Mouse (Mus musculus): ENCODE data around the gene Mapkapk2. TPM values are rescaled to one million over a fixed set of nuclear protein-coding genes. Genes with fewer than 3 reads are reported as not detected.
"Not testable (repeated sequence)": the region's sequence is repeated elsewhere in the genome, so short reads cannot be mapped to it uniquely, and the experiment has no call there.

Gene Mapkapk2
- total and polyA plus RNA-seq, 3 experiments = 53.2 to 85.4 TPM; not detected in 1

GRCm38 (mm10) chr1:131025843-131026190 lies 71.8 kb downstream of the Mapkapk2 start:
- DNase-seq (ENCODE audit: low read depth, low spot score) = no peak
- Histone ChIP-seq H3K4me3 (ENCODE audit: control insufficient read depth in 1 of 2, insufficient read depth in 1 of 2, low read depth in 2 of 2, low read length in 2 of 2) (no peak overlapping the region), H3K9me3 (replicated peaks; ENCODE audit: insufficient read depth, low read length) (no peaks in the 10 kb centered on the region), H3K27ac (ENCODE audit: control insufficient read depth, low read depth, low read length) (no peak overlapping the region), H3K27me3 (ENCODE audit: control insufficient read depth in 1 of 2, insufficient read depth in 2 of 2, low read length in 2 of 2) (peaks cover 5 to 11% of the 10 kb centered on the region in 2 experiments), H3K9ac (ENCODE audit: control insufficient read depth, low read depth, low read length, poor library complexity, severe bottlenecking) (no peak overlapping the region), H3K79me2 (ENCODE audit: control insufficient read depth, insufficient read depth, low read length, poor library complexity) (no peaks in the 10 kb centered on the region), H3K36me3 (ENCODE audit: control insufficient read depth in 1 of 2, insufficient read depth in 2 of 2, low read length in 2 of 2) (no peaks in the 10 kb centered on the region), H3K4me1 (ENCODE audit: control insufficient read depth in 1 of 2, insufficient read depth in 2 of 2, low read length in 2 of 2) (peaks cover 0 to 3% of the 10 kb centered on the region in 2 experiments; a peak in 1 of 4 replicates)
- TF ChIP-seq CHD1 (IDR thresholded peaks at IDR 0.05; ENCODE audit: low read depth, low read length) (no peak), USF2 (IDR thresholded peaks at IDR 0.05; ENCODE audit: borderline replicate concordance in 1 of 2, insufficient read depth in 1 of 2, low read depth in 1 of 2, low read length in 2 of 2) (no peak), ZMIZ1 (IDR thresholded peaks at IDR 0.05; ENCODE audit: low read depth, low read length) (no peak), EP300 (IDR thresholded peaks at IDR 0.05; ENCODE audit: low read depth in 1 of 2, low read length in 2 of 2) (no peak), MXI1 (IDR thresholded peaks at IDR 0.05; ENCODE audit: low read depth, low read length) (no peak), ZKSCAN1 (IDR thresholded peaks at IDR 0.05; ENCODE audit: low read depth, low read length) (no peak), KAT2A (conservative IDR thresholded peaks at IDR 0.05; ENCODE audit: low read depth, low read length) (no peak), TAL1 (IDR thresholded peaks at IDR 0.05; ENCODE audit: low read length) (no peak), SIN3A (IDR thresholded peaks at IDR 0.05; ENCODE audit: low read length) (no peak), ETS1 (IDR thresholded peaks at IDR 0.05; ENCODE audit: low read depth, low read length) (no peak), TBP (IDR thresholded peaks at IDR 0.05; ENCODE audit: low read depth, low read length) (no peak), POLR2AphosphoS2 (IDR thresholded peaks at IDR 0.05; ENCODE audit: low read length) (no peak)

- no peaks in the 10 kb centered on the region for H3K79me2 ChIP-seq (ENCODE audit: control insufficient read depth, insufficient read depth, low read length, poor library complexity)
- no peaks in the 10 kb centered on the region for H3K9me3 ChIP-seq (replicated peaks; ENCODE audit: insufficient read depth, low read length)
- no peak for DNase-seq (ENCODE audit: low read depth, low spot score)
- H3K27me3 ChIP-seq (ENCODE audit: control insufficient read depth in 1 of 2, insufficient read depth in 2 of 2, low read length in 2 of 2) = peaks cover 5 to 11% of the 10 kb centered on the region in 2 experiments
- no peak overlapping the region for H3K9ac ChIP-seq (ENCODE audit: control insufficient read depth, low read depth, low read length, poor library complexity, severe bottlenecking)
- no peaks in the 10 kb centered on the region for H3K36me3 ChIP-seq (ENCODE audit: control insufficient read depth in 1 of 2, insufficient read depth in 2 of 2, low read length in 2 of 2)
- no peak overlapping the region for H3K4me3 ChIP-seq (ENCODE audit: control insufficient read depth in 1 of 2, insufficient read depth in 1 of 2, low read depth in 2 of 2, low read length in 2 of 2)
- H3K27ac ChIP-seq (ENCODE audit: control insufficient read depth, low read depth, low read length) = no peak overlapping the region
- peaks cover 0 to 3% of the 10 kb centered on the region in 2 experiments; a peak in 1 of 4 replicates for H3K4me1 ChIP-seq (ENCODE audit: control insufficient read depth in 1 of 2, insufficient read depth in 2 of 2, low read length in 2 of 2)
- TF ChIP-seq POLR2AphosphoS5 (IDR thresholded peaks at IDR 0.05; ENCODE audit: borderline replicate concordance, low read depth, low read length) (no peak), USF2 (IDR thresholded peaks at IDR 0.05; ENCODE audit: borderline replicate concordance in 1 of 2, insufficient read depth in 1 of 2, low read depth in 1 of 2, low read length in 2 of 2) (no peak), POLR2AphosphoS2 (IDR thresholded peaks at IDR 0.05; ENCODE audit: low read length) (no peak), KAT2A (conservative IDR thresholded peaks at IDR 0.05; ENCODE audit: low read depth, low read length) (no peak), MEF2A (IDR thresholded peaks at IDR 0.05; ENCODE audit: extremely low read depth, insufficient replicate concordance, low read depth, low read length, poor library complexity, severe bottlenecking) (no peak), ZNF384 (IDR thresholded peaks at IDR 0.05; ENCODE audit: low read depth, low read length) (no peak), ETS1 (IDR thresholded peaks at IDR 0.05; ENCODE audit: low read depth, low read length) (no peak), TBP (IDR thresholded peaks at IDR 0.05; ENCODE audit: low read depth, low read length) (no peak)
Observed at GRCm38 (mm10) chr1:131024900-131025842, 72.5 kb downstream of the Mapkapk2 start.

DNA sequence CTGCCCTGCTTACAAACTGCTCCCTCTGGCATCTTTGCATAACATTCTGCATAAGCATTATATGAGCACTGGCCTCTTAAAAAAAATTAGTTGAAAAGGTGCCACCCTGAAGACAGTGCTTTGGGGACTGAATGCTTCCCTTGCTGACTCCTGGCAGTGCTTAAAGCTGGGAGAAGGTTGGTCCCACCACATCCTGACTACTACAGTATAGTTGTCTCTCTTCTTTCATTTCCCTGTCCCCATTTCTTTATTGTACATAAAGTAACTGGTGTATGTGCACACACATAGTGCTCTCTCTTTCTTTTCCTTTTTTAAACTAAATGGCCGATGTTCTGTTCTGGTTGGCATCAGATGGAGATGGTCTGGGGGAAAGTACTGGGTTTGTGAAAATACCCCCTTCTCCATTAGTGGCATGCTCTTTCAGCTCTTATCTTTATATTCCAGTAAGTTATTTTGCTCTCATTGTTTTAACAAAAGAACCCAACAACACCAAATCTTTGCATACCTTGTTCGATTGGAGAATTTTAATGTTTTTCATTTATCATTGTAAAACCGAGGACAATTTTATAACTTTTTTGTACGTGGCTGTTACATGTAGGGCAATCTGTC lies 74.3 kb downstream of the Mapkapk2 start:
- not testable (repeated sequence) for H3K36me3 ChIP-seq (ENCODE audit: control insufficient read depth in 1 of 2, insufficient read depth in 2 of 2, low read length in 2 of 2); H3K9me3 ChIP-seq (replicated peaks; ENCODE audit: insufficient read depth, low read length); H3K27ac ChIP-seq (ENCODE audit: control insufficient read depth, low read depth, low read length); H3K79me2 ChIP-seq (ENCODE audit: control insufficient read depth, insufficient read depth, low read length, poor library complexity); H3K4me3 ChIP-seq (ENCODE audit: control insufficient read depth in 1 of 2, insufficient read depth in 1 of 2, low read depth in 2 of 2, low read length in 2 of 2); DNase-seq (ENCODE audit: low read depth, low spot score); H3K4me1 ChIP-seq (ENCODE audit: control insufficient read depth in 1 of 2, insufficient read depth in 2 of 2, low read length in 2 of 2); H3K9ac ChIP-seq (ENCODE audit: control insufficient read depth, low read depth, low read length, poor library complexity, severe bottlenecking)
- H3K27me3 ChIP-seq (ENCODE audit: control insufficient read depth in 1 of 2, insufficient read depth in 2 of 2, low read length in 2 of 2) = peaks cover 11 to 13% of the 10 kb centered on the region in 2 experiments
